Mouse (Mus musculus) erythroblast, adult 5-6 weeks (primary cell): ENCODE measurements at regions not wholly inside any gene's neighbourhood (a gene's known extent, or its start where the extent isn't known, plus 50 kb on each side); places are given as distances from the start of the nearest gene placed in this dataset.

Source experiments
- ATAC-seq: replicated peaks from 2 replicates; pipeline ENCODE4 v1.8.0; 2016; ENCODE audit warnings: moderate number of reproducible peaks, mild to moderate bottlenecking, moderate TSS enrichment, inconsistent platforms; ENCODE audit not compliant: poor library complexity, low FRiP score, severe bottlenecking

GRCm38 (mm10) chr4:124542696-124543095 is 67.9 kb downstream of the 3100002H09Rik start:
- no peak for ATAC-seq

GRCm38 (mm10) chr4:124538471-124538870 is 72.1 kb downstream of the 3100002H09Rik start:
- no peak for ATAC-seq

GRCm38 (mm10) chr4:124537681-124538080 is 72.9 kb downstream of the 3100002H09Rik start:
- no peak for ATAC-seq

GRCm38 (mm10) chr4:124533614-124534013 is 77.0 kb downstream of the 3100002H09Rik start:
- no peak for ATAC-seq

GRCm38 (mm10) chr4:124530596-124530995 is 80.0 kb downstream of the 3100002H09Rik start:
- ATAC-seq, result no peak

- no peak for ATAC-seq
Observed at GRCm38 (mm10) chr4:124526822-124527221, 83.8 kb downstream of the 3100002H09Rik start.

GRCm38 (mm10) chr4:124526362-124526761 is 84.2 kb downstream of the 3100002H09Rik start:
- ATAC-seq, result no peak

GRCm38 (mm10) chr4:124520309-124520708 is 90.3 kb downstream of the 3100002H09Rik start:
- ATAC-seq, result no peak

- ATAC-seq, result no peak
Observed at GRCm38 (mm10) chr4:124511761-124512160, 98.8 kb downstream of the 3100002H09Rik start.

- ATAC-seq, result no peak
Observed at GRCm38 (mm10) chr4:124510816-124511215, 99.8 kb downstream of the 3100002H09Rik start.

- ATAC-seq, result no peak
Observed at GRCm38 (mm10) chr4:124509695-124510094, 100.9 kb downstream of the 3100002H09Rik start.

- ATAC-seq, result no peak
Observed at GRCm38 (mm10) chr4:124506083-124506647, 104.4 kb downstream of the 3100002H09Rik start.

- no peak for ATAC-seq
Observed at GRCm38 (mm10) chr4:124501785-124502184, 108.8 kb downstream of the 3100002H09Rik start.

- no peak for ATAC-seq
Observed at GRCm38 (mm10) chr4:124498043-124498442, 112.6 kb downstream of the 3100002H09Rik start.

GRCm38 (mm10) chr4:124485941-124486581 is 124.5 kb downstream of the 3100002H09Rik start:
- no peak for ATAC-seq

GRCm38 (mm10) chr4:124484613-124485586 is 125.7 kb downstream of the 3100002H09Rik start:
- ATAC-seq, result no peak

GRCm38 (mm10) chr4:124477870-124478301 is 132.7 kb downstream of the 3100002H09Rik start:
- no peak for ATAC-seq

- no peak for ATAC-seq
Observed at GRCm38 (mm10) chr4:124477359-124477868, 133.2 kb downstream of the 3100002H09Rik start.

- ATAC-seq, result no peak
Observed at GRCm38 (mm10) chr4:124465229-124465820, 145.3 kb downstream of the 3100002H09Rik start.
